Mouse (Mus musculus) neural tube, embryonic 10.5 days (tissue): ENCODE results near the gene Pop7.

Experiments
- DNase-seq: peaks from one replicate; pipeline ENCODE4 v3.0.0-alpha.2; 2017; ENCODE audit warnings: low spot score; ENCODE audit errors: extremely low spot score

Gene Pop7

GRCm38 (mm10) chr5:137528247-137528968 lies 26.1 kb upstream of the Pop7 start:
- DNase-seq, result no peak

GRCm38 (mm10) chr5:137527413-137527812 lies 25.1 kb upstream of the Pop7 start:
- DNase-seq, result no peak

- DNase-seq, result no peak
Measured at GRCm38 (mm10) chr5:137526192-137526936, 24.0 kb upstream of the Pop7 start.

- DNase-seq, result no peak
Measured at GRCm38 (mm10) chr5:137525511-137525910, 23.2 kb upstream of the Pop7 start.

GRCm38 (mm10) chr5:137524671-137525070 lies 22.4 kb upstream of the Pop7 start:
- DNase-seq, result no peak

GRCm38 (mm10) chr5:137524251-137524515 lies 21.9 kb upstream of the Pop7 start:
- DNase-seq, result no peak

- no peak for DNase-seq
Measured at GRCm38 (mm10) chr5:137523396-137524250, 21.3 kb upstream of the Pop7 start.

- no peak for DNase-seq
Measured at GRCm38 (mm10) chr5:137522711-137523110, 20.4 kb upstream of the Pop7 start.

- no peak for DNase-seq
Measured at GRCm38 (mm10) chr5:137521861-137522260, 19.5 kb upstream of the Pop7 start.

GRCm38 (mm10) chr5:137519691-137520550 lies 17.6 kb upstream of the Pop7 start:
- no peak for DNase-seq

GRCm38 (mm10) chr5:137518436-137518835 lies 16.1 kb upstream of the Pop7 start, which contains the start of gene Gigyf1:
Gigyf1 (plus strand) TSS chr5:137518548.
- DNase-seq, result no peak

GRCm38 (mm10) chr5:137514811-137515210 lies 12.5 kb upstream of the Pop7 start:
- no peak for DNase-seq

- DNase-seq, result no peak
Measured at GRCm38 (mm10) chr5:137513951-137514721, 11.8 kb upstream of the Pop7 start.

GRCm38 (mm10) chr5:137512847-137513794 lies 10.8 kb upstream of the Pop7 start:
- peak; percentile 55 for DNase-seq

- DNase-seq, result no peak
Measured at GRCm38 (mm10) chr5:137511706-137512105, 9.4 kb upstream of the Pop7 start.

- DNase-seq, result peak; percentile 37
Measured at GRCm38 (mm10) chr5:137510573-137511390, 8.5 kb upstream of the Pop7 start.

- DNase-seq, result peak; percentile 90
Measured at GRCm38 (mm10) chr5:137510014-137510501, 7.7 kb upstream of the Pop7 start.

GRCm38 (mm10) chr5:137504041-137504440 lies 1.7 kb upstream of the Pop7 start:
- no peak for DNase-seq
